Mouse (Mus musculus) macrophage (primary cell): Measurements from ENCODE around the gene Nsf. TPM values are rescaled to one million over a fixed set of nuclear protein-coding genes. Genes with fewer than 3 reads are reported as not detected.

ENCODE experiments used
- H3K27ac ChIP-seq: fragments of 350-480 bp; formaldehyde crosslinking; 2 replicates; pipeline ENCODE4 v1.9.0; 2021
- H3K36me3 ChIP-seq: fragments of 350-480 bp; formaldehyde crosslinking; 2 replicates; pipeline ENCODE4 v1.9.0; 2021; ENCODE audit errors: inconsistent target
- H3K4me3 ChIP-seq: fragments of 350-480 bp; formaldehyde crosslinking; 2 replicates; pipeline ENCODE4 v1.9.0; 2021; ENCODE audit errors: inconsistent target
- H3K79me2 ChIP-seq: fragments of 350-480 bp; formaldehyde crosslinking; 2 replicates; pipeline ENCODE4 v1.9.0; 2021; ENCODE audit errors: inconsistent target
- WGBS: methylation state at CpG from one replicate; pipeline ENCODE4 v1.1.7; 2026; ENCODE audit warnings: inconsistent platforms; ENCODE audit not compliant: missing documents; 5-methylcytosine and 5-hydroxymethylcytosine counted together
- polyA plus RNA-seq: library from polyadenylated mRNA; stranded (reverse); fragments of 250-400 nt; gene quantifications from 3 replicates; pipeline ENCODE4 v1.2.4, GENCODE M21; 2018; ENCODE audit warnings: inconsistent platforms

Nsf gene
- polyA plus RNA-seq, 1 experiment from 2014 or later, result 88.9 TPM

DNA sequence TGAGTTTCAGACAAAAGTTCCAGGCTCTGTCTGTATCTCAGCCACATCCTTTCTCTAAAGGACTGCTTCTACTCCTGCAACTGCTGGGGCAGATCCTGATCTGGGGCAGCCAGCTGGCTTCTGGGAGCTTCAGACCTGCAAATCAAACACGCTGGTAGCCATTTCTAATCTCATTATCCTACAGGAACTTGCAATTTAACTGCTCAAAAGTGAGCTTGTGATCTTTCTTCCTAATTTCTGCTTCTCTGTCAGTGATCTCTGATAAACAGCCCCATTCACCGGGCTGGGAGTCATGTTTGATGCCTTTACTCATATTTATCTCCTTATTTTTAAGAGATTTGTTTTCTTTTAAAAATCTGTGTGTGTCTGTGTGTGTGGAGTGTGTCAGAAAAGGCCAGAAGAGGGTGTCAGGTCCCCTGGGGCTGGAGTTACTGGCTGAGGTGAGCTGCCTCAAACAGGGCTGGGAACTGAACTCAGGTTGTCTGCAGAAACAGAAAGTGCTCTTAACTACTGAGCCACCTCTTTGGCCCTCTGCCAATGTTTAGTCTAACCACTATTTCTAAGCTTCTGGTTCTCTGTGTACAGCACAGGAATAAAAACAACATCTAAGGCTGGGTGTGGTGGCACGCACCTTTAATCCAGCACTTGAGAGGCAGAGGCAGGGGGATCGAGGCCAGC lies 93.8 kb downstream of the Nsf start:
- no peaks in the 10 kb centered on the region for H3K79me2 ChIP-seq
- no peak overlapping the region for H3K27ac ChIP-seq
- WGBS, result 100% methylated on average over 4 of the region's 4 CpGs
- H3K36me3 ChIP-seq, result peaks cover 63% of the 10 kb centered on the region
- H3K4me3 ChIP-seq, result no peak overlapping the region

DNA sequence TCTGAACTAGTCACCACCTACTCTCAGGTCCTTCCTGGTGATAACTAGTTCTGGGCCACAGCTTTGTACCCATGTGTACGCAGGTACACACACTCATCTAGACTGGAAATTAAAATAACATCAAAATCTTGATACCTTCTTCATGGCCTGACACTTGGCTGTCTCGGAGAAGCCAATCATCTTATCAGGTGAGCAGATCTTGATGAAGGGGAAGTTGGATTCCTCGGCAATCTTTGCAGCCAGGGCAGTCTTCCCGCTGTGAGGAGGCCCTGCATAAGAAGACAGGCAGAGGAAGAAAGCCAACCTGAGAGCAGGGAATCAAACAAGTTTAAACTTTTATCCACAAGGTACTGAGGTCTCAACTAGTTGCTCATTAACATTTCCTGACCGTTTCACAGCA lies 95.1 kb downstream of the Nsf start:
- H3K4me3 ChIP-seq, result no peak overlapping the region
- H3K36me3 ChIP-seq, result peaks cover 72% of the 10 kb centered on the region
- 92% methylated on average over 5 of the region's 5 CpGs for WGBS
- H3K79me2 ChIP-seq, result no peaks in the 10 kb centered on the region
- no peak overlapping the region for H3K27ac ChIP-seq

DNA sequence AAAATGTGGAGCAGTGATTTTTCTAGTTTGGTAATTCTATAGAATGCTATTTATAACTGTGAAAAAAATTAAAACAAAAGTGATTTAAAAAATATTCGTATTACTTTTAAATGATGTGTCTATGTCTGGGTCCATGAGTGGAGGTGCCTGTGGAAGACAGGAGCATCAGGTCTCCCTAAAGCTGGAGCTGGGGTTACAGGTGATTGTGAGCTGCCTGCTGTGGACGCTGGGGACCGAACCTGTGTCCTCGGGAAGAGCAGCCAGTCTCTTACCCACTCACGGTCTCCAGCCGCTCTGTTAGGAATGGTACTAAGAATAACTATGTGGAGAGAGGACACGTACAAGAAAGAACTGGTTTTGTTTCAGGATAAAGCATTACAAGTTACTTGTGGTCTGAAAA lies 97.2 kb downstream of the Nsf start:
- H3K27ac ChIP-seq, result no peak overlapping the region
- 86% methylated on average over 7 of the region's 7 CpGs for WGBS
- H3K4me3 ChIP-seq, result no peak overlapping the region
- H3K36me3 ChIP-seq, result peaks cover 76% of the 10 kb centered on the region
- H3K79me2 ChIP-seq, result no peaks in the 10 kb centered on the region

DNA sequence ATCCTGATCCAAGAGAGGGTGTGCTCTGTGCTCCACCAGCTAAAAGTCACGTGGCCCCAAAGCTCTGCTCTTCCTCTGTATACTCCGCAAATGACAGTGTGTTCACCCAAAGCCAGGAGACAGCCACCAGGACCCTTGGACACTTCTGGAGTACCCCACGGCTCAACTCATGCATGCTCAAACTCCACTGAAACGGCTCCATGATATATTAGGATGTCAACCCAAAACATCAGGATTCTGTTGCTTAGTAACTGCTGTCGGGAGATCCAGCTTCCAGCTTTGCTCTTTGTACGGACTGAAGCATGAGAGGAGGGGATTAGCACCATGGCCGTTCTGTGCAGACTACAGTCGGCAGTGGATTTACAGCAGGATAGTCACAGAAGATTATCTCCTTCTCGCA lies 99.6 kb downstream of the Nsf start:
- H3K4me3 ChIP-seq, result no peak overlapping the region
- no peak overlapping the region for H3K27ac ChIP-seq
- H3K36me3 ChIP-seq, result peaks cover 66% of the 10 kb centered on the region
- H3K79me2 ChIP-seq, result no peaks in the 10 kb centered on the region
- 97% methylated on average over 9 of the region's 9 CpGs for WGBS

DNA sequence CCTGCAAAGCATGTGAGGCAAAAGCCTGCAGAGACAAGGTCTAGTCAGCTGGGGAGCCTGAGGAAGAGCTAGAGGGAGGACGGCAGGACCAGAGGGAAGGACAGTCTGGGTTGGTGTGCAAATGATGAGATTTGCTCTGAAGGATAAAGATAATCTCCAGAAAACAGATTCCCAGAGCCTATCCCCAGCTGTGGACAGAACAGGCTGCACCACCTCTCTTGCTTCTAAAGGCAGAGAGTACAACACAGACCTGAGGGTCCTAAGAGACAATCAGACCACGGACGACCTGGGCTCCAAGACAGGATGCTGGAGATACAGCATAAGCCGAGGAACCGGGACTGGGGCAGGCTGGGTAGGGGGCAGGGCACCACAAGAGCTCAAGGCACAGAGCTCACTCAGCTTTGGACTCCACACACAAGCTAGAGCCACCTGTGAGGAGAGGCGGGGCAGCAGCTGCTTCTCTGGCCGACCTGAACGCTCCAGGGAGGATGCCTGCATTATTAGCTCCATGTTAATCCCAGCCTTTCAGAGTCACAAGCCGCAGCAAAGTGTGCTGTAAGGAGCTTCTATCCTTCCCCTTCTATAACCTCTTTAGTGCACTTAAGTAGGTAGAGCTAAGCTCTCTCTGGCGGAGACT lies 100.5 kb downstream of the Nsf start:
- H3K4me3 ChIP-seq, result no peak overlapping the region
- no peak overlapping the region for H3K27ac ChIP-seq
- peaks cover 64% of the 10 kb centered on the region for H3K36me3 ChIP-seq
- H3K79me2 ChIP-seq, result no peaks in the 10 kb centered on the region
- 86% methylated on average over 10 of the region's 10 CpGs for WGBS

DNA sequence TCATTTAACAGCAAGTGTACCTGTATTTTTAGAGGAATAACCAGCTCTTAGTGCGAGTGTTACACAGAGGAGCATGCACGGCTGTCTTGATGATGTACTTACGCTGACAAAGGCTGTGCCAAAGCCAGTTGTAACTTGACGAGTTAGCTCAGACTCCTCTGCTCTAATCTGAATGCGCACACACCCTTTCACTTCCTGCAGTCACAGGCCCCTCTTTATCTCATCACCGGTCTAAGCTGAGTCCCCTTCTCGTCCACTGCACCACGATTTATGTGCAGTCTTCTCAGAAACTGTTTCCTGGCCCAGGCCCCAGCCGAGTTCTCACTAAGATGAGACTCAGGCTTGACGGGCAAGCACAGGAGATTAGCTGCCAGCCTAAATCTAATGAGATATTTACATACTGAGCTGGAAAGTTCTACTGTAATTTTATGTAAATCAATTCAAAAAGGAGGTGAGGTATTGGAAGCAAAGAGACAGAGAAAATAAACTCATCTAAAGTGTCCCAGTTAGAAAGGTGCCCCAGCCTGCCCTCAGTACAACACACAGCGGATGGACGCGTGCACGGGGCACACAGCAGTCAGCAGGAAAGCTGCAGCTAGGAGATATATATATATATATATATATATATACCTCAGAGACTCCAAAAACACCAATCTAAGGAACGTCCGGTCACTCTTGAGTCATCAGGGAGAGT lies 101.1 kb downstream of the Nsf start:
- 53% methylated on average over 14 of the region's 16 CpGs for WGBS
- H3K79me2 ChIP-seq, result no peaks in the 10 kb centered on the region
- H3K36me3 ChIP-seq, result peaks cover 63% of the 10 kb centered on the region
- no peak overlapping the region for H3K27ac ChIP-seq
- no peak overlapping the region for H3K4me3 ChIP-seq

DNA sequence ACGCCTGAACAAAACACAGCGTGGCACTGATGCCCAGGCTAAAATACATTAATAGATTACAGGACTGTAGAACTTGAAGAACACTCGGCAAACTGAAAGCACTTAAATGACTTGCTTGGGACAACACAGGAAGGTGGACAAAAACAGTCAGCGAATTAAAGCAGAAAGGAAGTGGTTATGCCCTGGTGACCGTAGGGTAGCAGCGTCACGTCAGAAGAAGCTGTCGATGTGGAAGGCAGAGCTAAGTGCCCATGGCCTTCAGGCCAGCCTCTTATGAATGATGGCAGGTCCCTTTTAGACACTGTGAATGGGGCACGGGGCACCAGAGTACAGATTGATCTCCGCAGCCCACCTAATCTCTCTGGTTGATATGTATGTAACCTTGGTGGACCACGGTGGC lies 105.6 kb downstream of the Nsf start:
- H3K27ac ChIP-seq, result no peak overlapping the region
- no peak overlapping the region for H3K4me3 ChIP-seq
- peaks cover 51% of the 10 kb centered on the region; the same call in 1 of the 2 replicates for H3K36me3 ChIP-seq
- 59% methylated on average over 11 of the region's 11 CpGs for WGBS
- H3K79me2 ChIP-seq, result no peaks in the 10 kb centered on the region

DNA sequence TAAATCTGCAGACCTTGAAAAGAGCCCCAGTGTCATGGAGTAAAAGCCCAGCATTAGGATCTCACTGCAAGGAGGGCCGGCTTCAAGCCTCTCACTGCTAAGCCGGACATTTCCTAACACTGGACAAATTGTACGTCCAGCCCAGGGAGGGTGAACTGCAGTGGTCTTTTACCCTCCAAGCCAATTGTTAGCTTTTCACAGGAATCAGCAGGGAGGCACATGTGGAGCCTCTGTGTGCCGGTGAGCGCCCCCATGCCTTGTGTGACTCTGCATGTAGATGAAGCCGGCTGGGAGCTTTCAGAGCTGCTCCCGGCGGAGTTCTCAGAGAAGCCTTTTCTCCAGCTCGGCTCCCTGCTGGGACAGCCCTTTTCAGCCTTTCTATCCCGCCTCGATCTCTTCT lies 113.0 kb downstream of the Nsf start:
- WGBS, result 95% methylated on average over 11 of the region's 11 CpGs
- no peaks in the 10 kb centered on the region for H3K79me2 ChIP-seq
- H3K36me3 ChIP-seq, result peaks cover 34% of the 10 kb centered on the region; the same call in 1 of the 2 replicates
- H3K4me3 ChIP-seq, result no peak overlapping the region
- H3K27ac ChIP-seq, result no peak overlapping the region

DNA sequence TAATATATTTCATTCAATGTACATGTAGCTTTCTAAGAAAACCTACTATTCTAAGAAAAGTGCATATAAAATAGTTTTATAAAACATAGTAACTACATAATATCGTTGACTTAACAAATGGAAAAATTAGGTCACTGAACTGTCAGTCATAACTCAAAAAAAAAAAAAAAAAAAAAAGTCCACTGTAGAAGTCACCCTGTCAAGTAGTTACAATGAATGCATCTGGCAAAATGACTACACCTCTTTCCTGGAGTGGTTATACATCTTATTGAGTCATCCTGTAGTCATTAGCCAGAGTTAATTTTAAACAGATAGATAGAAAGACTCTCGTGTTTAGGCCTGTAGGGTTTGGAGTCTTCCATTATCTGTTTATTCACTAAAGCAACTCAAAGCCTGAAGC lies 114.9 kb downstream of the Nsf start:
- H3K4me3 ChIP-seq, result no peak overlapping the region
- 82% methylated on average over 2 of the region's 2 CpGs for WGBS
- no peaks in the 10 kb centered on the region for H3K79me2 ChIP-seq
- H3K36me3 ChIP-seq, result peaks cover 23% of the 10 kb centered on the region
- H3K27ac ChIP-seq, result no peak overlapping the region

DNA sequence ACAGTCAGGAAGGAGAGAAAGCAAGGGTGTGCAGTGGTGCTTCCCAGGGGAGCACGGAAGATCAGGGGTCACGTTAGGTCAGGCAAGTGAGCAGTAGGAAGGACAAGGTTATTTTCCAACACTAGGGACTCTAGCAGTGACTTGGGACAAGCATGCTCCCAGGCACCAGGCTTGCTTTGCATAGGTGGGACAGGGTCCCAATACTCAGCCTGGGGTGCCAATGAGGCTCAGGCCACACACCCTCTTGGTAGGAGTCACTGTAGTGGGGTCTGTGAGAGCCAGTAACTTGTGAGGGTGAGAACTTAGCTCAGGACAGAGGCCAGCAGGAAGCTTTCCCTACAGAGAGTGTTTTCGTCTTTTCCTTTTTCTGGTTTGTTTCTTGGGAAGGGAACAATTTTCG lies 121.5 kb downstream of the Nsf start:
- Histone ChIP-seq H3K4me3 (no peak overlapping the region), H3K79me2 (no peaks in the 10 kb centered on the region), H3K27ac (no peak overlapping the region), H3K36me3 (peaks cover 39% of the 10 kb centered on the region)
- 95% methylated on average over 4 of the region's 4 CpGs for WGBS

DNA sequence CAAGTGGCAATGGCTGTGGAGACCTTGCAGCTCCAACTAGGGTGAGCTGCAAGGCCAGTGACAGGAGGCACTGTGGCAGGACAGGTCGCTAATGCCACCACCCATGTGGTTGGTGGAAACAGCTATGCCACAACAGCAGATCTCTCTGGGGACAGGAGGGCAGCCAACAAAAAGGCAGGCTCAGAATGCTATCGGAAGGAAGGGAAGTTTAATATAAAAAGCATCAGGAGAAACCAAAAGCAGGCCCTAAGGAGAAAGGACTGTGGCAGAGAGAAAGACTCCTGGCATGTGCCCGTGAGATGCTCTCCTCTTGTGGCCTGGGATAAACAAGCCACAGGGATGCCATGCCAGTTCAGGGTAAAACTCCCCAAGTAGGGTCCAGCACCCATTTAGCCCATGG lies 122.1 kb downstream of the Nsf start:
- no peaks in the 10 kb centered on the region for H3K79me2 ChIP-seq
- H3K36me3 ChIP-seq, result peaks cover 39% of the 10 kb centered on the region
- no peak overlapping the region for H3K4me3 ChIP-seq
- WGBS, result 96% methylated on average over 3 of the region's 3 CpGs
- no peak overlapping the region for H3K27ac ChIP-seq

DNA sequence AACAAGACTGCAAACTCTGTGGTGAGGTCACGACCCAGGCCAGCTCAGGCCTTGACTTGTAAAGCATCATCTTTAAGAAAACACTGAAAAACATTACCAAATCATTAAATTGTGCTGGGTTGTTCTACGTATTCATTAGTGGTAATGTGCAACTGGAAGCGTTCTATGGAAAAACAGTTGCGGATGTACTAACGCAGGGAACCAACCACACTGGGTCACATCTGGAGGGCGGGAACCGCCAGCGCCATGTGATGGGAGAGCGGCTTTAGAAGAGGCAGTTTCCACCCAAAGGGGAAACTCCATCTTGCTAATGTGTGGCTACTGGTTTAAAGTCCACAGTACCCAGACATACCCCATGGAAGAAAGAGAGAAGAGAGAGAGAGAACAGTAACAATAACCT lies 123.4 kb downstream of the Nsf start:
- H3K4me3 ChIP-seq, result no peak overlapping the region
- H3K36me3 ChIP-seq, result peaks cover 47% of the 10 kb centered on the region
- WGBS, result 92% methylated on average over 9 of the region's 9 CpGs
- H3K79me2 ChIP-seq, result no peaks in the 10 kb centered on the region
- no peak overlapping the region for H3K27ac ChIP-seq

DNA sequence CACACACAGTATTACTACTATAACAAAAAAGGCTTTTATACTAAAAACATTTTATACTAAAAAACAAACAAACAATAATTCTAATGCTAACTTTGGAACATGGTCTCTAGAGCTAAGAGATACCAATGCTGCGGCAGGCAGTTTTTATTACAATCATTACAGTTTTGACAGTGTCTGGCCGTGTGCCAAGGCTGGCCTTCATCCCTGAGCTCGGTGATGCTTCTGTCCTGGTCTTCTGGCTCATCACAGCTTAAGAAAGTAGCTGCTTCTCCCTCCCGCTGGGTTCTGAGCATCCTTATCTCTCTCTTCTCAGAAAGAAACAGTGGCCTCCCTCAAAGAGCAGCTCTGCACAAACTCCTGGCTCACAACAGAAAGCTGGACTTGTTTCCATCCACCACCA lies 123.9 kb downstream of the Nsf start:
- H3K36me3 ChIP-seq, result peaks cover 49% of the 10 kb centered on the region
- H3K79me2 ChIP-seq, result no peaks in the 10 kb centered on the region
- H3K27ac ChIP-seq, result no peak overlapping the region

DNA sequence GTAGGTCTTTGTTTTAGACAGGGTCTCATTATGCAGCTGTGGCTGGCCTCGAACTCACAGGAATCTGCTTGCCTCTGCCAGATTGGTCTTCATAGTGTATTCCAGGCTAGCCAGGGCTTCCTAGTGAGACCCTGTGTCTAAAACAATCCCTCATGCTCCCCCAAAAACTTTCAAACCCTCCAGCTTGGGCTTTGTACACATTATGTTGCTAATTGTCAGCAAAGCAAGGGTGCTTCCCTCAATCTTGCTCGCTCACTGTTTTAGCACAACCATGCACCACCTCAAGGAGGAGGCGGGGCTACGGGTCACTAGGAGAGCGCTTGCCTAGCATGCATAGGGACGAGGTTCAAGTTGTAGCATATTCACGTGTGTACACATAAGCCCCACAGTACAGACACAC lies 125.0 kb downstream of the Nsf start:
- Histone ChIP-seq H3K79me2 (no peaks in the 10 kb centered on the region), H3K27ac (no peak overlapping the region)
- 96% methylated on average over 7 of the region's 7 CpGs for WGBS

More for the DNA sequence above, 123.9 kb downstream of the Nsf start:
- WGBS, result 94% methylated on average over 4 of the region's 4 CpGs
- no peak overlapping the region for H3K4me3 ChIP-seq

DNA sequence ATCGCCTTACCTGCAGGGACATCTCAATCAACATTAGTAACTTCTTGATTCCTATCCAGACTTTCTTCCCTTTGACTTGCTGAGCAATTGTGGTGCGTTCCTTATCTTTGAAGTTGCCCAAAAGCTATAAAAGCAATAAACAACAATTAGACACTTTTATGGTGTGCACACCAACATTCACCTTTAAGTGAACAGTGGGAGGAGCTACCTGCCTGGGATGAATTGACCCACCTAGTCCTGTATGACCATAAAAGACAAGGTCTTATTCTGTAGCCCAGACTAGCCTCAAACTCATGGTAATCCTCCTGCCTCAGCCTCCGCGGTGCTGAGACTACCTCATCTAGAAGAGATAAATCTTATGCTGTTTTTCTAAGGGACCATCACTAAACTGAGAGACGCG lies 126.7 kb downstream of the Nsf start:
- Histone ChIP-seq H3K79me2 (no peaks in the 10 kb centered on the region), H3K27ac (no peak overlapping the region), H3K36me3 (peaks cover 74% of the 10 kb centered on the region), H3K4me3 (no peak overlapping the region)
- 97% methylated on average over 6 of the region's 6 CpGs for WGBS

More for the DNA sequence above, 125.0 kb downstream of the Nsf start:
- H3K4me3 ChIP-seq, result no peak overlapping the region
- peaks cover 58% of the 10 kb centered on the region for H3K36me3 ChIP-seq
